Mouse (Mus musculus) cerebellum, adult 2 months (tissue): ENCODE data around the gene Alkbh6.

ENCODE experiments used
- CTCF ChIP-seq: fragments of 200-500 bp; IDR thresholded peaks from 2 replicates; pipeline ENCODE4 v1.5.1; 2011; ENCODE audit warnings: low read depth, mild to moderate bottlenecking, control low read depth, low read length, moderate library complexity, borderline replicate concordance; ENCODE audit not compliant: insufficient read depth
- POLR2A ChIP-seq: fragments of 200-500 bp; IDR thresholded peaks from 2 replicates; pipeline ENCODE4 v1.6.1; 2011; ENCODE audit warnings: low read length, control low read depth, borderline replicate concordance; ENCODE audit not compliant: insufficient read depth

GRCm38 (mm10) chr7:30333436-30333835 is 24.9 kb downstream of the Alkbh6 start:
- TF ChIP-seq CTCF (no peak), POLR2A (no peak)
